Mouse (Mus musculus) G1E (cell line): Measurements from ENCODE around the gene Pik3cg.

Experiments used
- CTCF ChIP-seq: IDR thresholded peaks from 2 replicates; pipeline ENCODE4 v1.5.1; 2012; ENCODE audit warnings: low read depth, low read length, inconsistent platforms, mixed read lengths
- GATA1 ChIP-seq: IDR thresholded peaks from 2 replicates; pipeline ENCODE4 v1.6.1; 2012; ENCODE audit warnings: borderline replicate concordance, low read length, inconsistent platforms, mixed read lengths
- GATA2 ChIP-seq: IDR thresholded peaks from 2 replicates; pipeline ENCODE4 v1.6.1; 2012; ENCODE audit warnings: low read depth, low read length, inconsistent platforms, borderline replicate concordance
- TAL1 ChIP-seq: conservative IDR thresholded peaks from 2 replicates; pipeline ENCODE4 v1.6.1; 2012; ENCODE audit warnings: low read depth, low read length, inconsistent platforms, mixed read lengths

DNA sequence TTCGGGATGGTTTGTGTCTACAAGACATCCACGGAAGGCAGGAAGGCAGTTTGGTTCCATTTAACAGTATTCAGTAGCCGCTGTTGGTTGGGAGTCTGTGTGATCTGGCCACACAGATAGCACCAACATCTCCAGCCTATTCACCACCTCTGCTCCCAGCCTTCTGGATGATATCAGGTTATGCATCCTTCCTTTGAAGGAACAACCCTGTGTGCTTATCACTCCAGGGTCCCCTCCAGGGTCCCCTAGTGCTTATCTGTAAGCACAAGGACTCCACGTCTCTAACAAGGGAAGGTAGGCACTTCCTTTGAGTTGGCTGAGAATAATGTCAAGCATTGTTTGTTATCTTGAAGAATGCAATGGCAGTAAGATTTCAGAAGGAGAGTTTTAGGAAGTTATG is 65.3 kb downstream of the Pik3cg start:
- no peak for TF ChIP-seq CTCF
- peak; percentile 100 for TF ChIP-seq TAL1
- no peak for TF ChIP-seq GATA1
- peak; percentile 97 for TF ChIP-seq GATA2
